In genomic region chr2:119997354-119997753, GRCm38 (mm10) we compare ENCODE assay signal across 26 mouse cellular contexts. TPM values are rescaled to one million over a fixed set of nuclear protein-coding genes. Genes with fewer than 3 reads are reported as not detected.
DNase-seq lines count a peak whose midpoint lies in the region; ATAC-seq and TF ChIP-seq lines count a peak whose summit lies in the region.
"Had no signal": no experiment of that assay in that cellular context is flagged by ENCODE, and none has a peak within 500 bp of the region (broad histone marks: within the 10 kb centered on the region; RNA-seq: fewer than 3 reads in every experiment).

No protein-coding gene starts in this region.

- H3K36me3 ChIP-seq in hindbrain, postnatal 0 days (ENCODE audit: insufficient read depth, low read length), result peaks cover 9% of the 10 kb centered on the region
- H3K36me3 ChIP-seq in hindbrain, embryonic 13.5 days, result peaks cover 27% of the 10 kb centered on the region; the same call in 1 of the 2 replicates
- peaks cover 20% of the 10 kb centered on the region for H3K36me3 ChIP-seq in embryonic facial prominence, embryonic 14.5 days (ENCODE audit: control insufficient read depth, insufficient read depth, low read length)
- no peaks in the 10 kb centered on the region; the same call in 1 of the 2 replicates for H3K36me3 ChIP-seq in small intestine, adult 2 months (ENCODE audit: control insufficient read depth, insufficient read depth, low read length)
- H3K36me3 ChIP-seq: liver, embryonic 12.5 days; stomach, embryonic 15.5 days had no signal

- no peak for DNase-seq in hindbrain, postnatal 0 days (ENCODE audit: low spot score)
- DNase-seq in layer of hippocampus, adult 2 months (ENCODE audit: low spot score in 2 of 2), result no peak
- no peak for DNase-seq in layer of hippocampus, adult 8-10 months (ENCODE audit: low spot score in 2 of 2)
- DNase-seq in embryonic facial prominence, embryonic 14.5 days (ENCODE audit: low spot score), result no peak
- DNase-seq in left cerebral cortex, postnatal 14 days (ENCODE audit: low spot score in 2 of 2), result no peak
- no peak for DNase-seq in Muller cell, postnatal 12 days (ENCODE audit: inconsistent ontology term)
- DNase-seq: adrenal gland, postnatal 36 days; gastrocnemius, postnatal 25 days; heart, postnatal 4 days; kidney, postnatal 4 days; layer of hippocampus, adult 9-11 months; liver, postnatal 0 days; lung, postnatal 36 days; thymus, postnatal 14 days had no signal

- no peaks in the 10 kb centered on the region for H3K9me3 ChIP-seq in hindbrain, postnatal 0 days (ENCODE audit: low read length)
- no peaks in the 10 kb centered on the region for H3K9me3 ChIP-seq in hindbrain, embryonic 13.5 days
- H3K9me3 ChIP-seq in embryonic facial prominence, embryonic 14.5 days (ENCODE audit: control insufficient read depth, low read length), result no peaks in the 10 kb centered on the region
- H3K9me3 ChIP-seq: forebrain, embryonic 13.5 days; limb, embryonic 12.5 days; liver, embryonic 12.5 days; midbrain, embryonic 13.5 days; neural tube, embryonic 13.5 days; stomach, embryonic 15.5 days had no signal

- 92% methylated on average over 4 of the region's 4 CpGs for WGBS in hindbrain, postnatal 0 days
- WGBS in hindbrain, embryonic 13.5 days, result 77% methylated on average over 4 of the region's 4 CpGs
- WGBS in embryonic facial prominence, embryonic 14.5 days, result 83% methylated on average over 4 of the region's 4 CpGs
- 74% methylated on average over 4 of the region's 4 CpGs for WGBS in small intestine, adult 2 months

- H3K4me1 ChIP-seq in hindbrain, postnatal 0 days (ENCODE audit: insufficient read depth, low read length), result no peaks in the 10 kb centered on the region
- 0 out of 2 replicates have a peak, but pooled peaks cover 3% of the 10 kb centered on the region for H3K4me1 ChIP-seq in hindbrain, embryonic 13.5 days (replicated peaks)
- peaks cover 33% of the 10 kb centered on the region for H3K4me1 ChIP-seq in embryonic facial prominence, embryonic 14.5 days (ENCODE audit: control insufficient read depth, insufficient read depth, low read length)
- peaks cover 32% of the 10 kb centered on the region for H3K4me1 ChIP-seq in small intestine, adult 2 months (ENCODE audit: control insufficient read depth, insufficient read depth, insufficient read length, low read length)
- H3K4me1 ChIP-seq: forebrain, embryonic 13.5 days had no signal

- H3K4me2 ChIP-seq in hindbrain, postnatal 0 days (ENCODE audit: low read depth, low read length), result no peak overlapping the region
- H3K4me2 ChIP-seq in hindbrain, embryonic 13.5 days, result no peak overlapping the region
- H3K4me2 ChIP-seq in embryonic facial prominence, embryonic 14.5 days (ENCODE audit: low read depth, low read length), result no peak overlapping the region
- H3K4me2 ChIP-seq: forebrain, embryonic 13.5 days; heart, embryonic 11.5 days; hindbrain, embryonic 14.5 days; limb, embryonic 12.5 days; liver, embryonic 12.5 days; midbrain, embryonic 13.5 days; neural tube, embryonic 13.5 days; stomach, embryonic 15.5 days had no signal

- no peak for TF ChIP-seq CTCF in hindbrain, postnatal 0 days (IDR thresholded peaks at IDR 0.05; ENCODE audit: low read depth)
- no peak for TF ChIP-seq CTCF in layer of hippocampus, adult 2 months (conservative IDR thresholded peaks at IDR 0.05)
- no peak for TF ChIP-seq CTCF in small intestine, adult 2 months (IDR thresholded peaks at IDR 0.05; ENCODE audit: extremely low read depth, insufficient read length, insufficient replicate concordance, low read depth, low read length)

- H3K9ac ChIP-seq in hindbrain, postnatal 0 days (replicated peaks; ENCODE audit: low read length), result no peak overlapping the region
- H3K9ac ChIP-seq in hindbrain, embryonic 13.5 days, result no peak overlapping the region
- H3K9ac ChIP-seq in embryonic facial prominence, embryonic 14.5 days (ENCODE audit: low read depth, low read length), result no peak overlapping the region
- H3K9ac ChIP-seq: forebrain, embryonic 13.5 days; hindbrain, embryonic 14.5 days; limb, embryonic 12.5 days; liver, embryonic 12.5 days; liver, postnatal 0 days; midbrain, embryonic 13.5 days; neural tube, embryonic 13.5 days; stomach, embryonic 15.5 days had no signal

- no peak for ATAC-seq in hindbrain, postnatal 0 days
- ATAC-seq in hindbrain, embryonic 13.5 days (ENCODE audit: low FRiP score), result no peak
- ATAC-seq in embryonic facial prominence, embryonic 14.5 days (ENCODE audit: low read depth), result no peak
- ATAC-seq: forebrain, embryonic 13.5 days; inflammation-experienced regulatory T-cells, adult 6 months; liver, embryonic 12.5 days; liver, postnatal 0 days; midbrain, embryonic 13.5 days had no signal

- H3K4me3 ChIP-seq in hindbrain, postnatal 0 days (ENCODE audit: low read length), result no peak overlapping the region
- H3K4me3 ChIP-seq in hindbrain, embryonic 13.5 days, result no peak overlapping the region
- H3K4me3 ChIP-seq in layer of hippocampus, adult 2 months, result no peak overlapping the region
- no peak overlapping the region for H3K4me3 ChIP-seq in embryonic facial prominence, embryonic 14.5 days (ENCODE audit: low read depth, low read length)
- H3K4me3 ChIP-seq in small intestine, adult 2 months (ENCODE audit: low read depth, low read length), result no peak overlapping the region
- H3K4me3 ChIP-seq: erythroblast, embryonic 14.5 days; forebrain, embryonic 13.5 days; limb, embryonic 12.5 days; liver, embryonic 12.5 days; midbrain, embryonic 13.5 days; neural tube, embryonic 13.5 days; stomach, embryonic 15.5 days had no signal

- no peaks in the 10 kb centered on the region for H3K27me3 ChIP-seq in hindbrain, postnatal 0 days (ENCODE audit: insufficient read depth, low read length)
- no peaks in the 10 kb centered on the region for H3K27me3 ChIP-seq in hindbrain, embryonic 13.5 days
- H3K27me3 ChIP-seq in embryonic facial prominence, embryonic 14.5 days (replicated peaks; ENCODE audit: control insufficient read depth, insufficient read depth, low read length), result no peaks in the 10 kb centered on the region
- no peaks in the 10 kb centered on the region for H3K27me3 ChIP-seq in small intestine, adult 2 months (ENCODE audit: control insufficient read depth, insufficient read depth, low read length)
- H3K27me3 ChIP-seq: forebrain, embryonic 13.5 days; limb, embryonic 12.5 days; liver, embryonic 12.5 days; midbrain, embryonic 13.5 days; neural tube, embryonic 13.5 days; stomach, embryonic 15.5 days had no signal

- TF ChIP-seq POLR2A in small intestine, adult 2 months (IDR thresholded peaks at IDR 0.05; ENCODE audit: low read depth, low read length), result no peak

- peak overlapping the region; percentile 12; the same call in 1 of the 2 replicates for H3K27ac ChIP-seq in hindbrain, postnatal 0 days
- H3K27ac ChIP-seq in hindbrain, embryonic 13.5 days, result no peak overlapping the region
- peak overlapping the region; percentile 29; the same call in 1 of the 2 replicates for H3K27ac ChIP-seq in layer of hippocampus, adult 2 months
- peak overlapping the region; percentile 91 for H3K27ac ChIP-seq in embryonic facial prominence, embryonic 14.5 days (replicated peaks; ENCODE audit: low read depth, low read length)
- 0 out of 2 replicates have a peak overlapping the region, but pooled peaks have one; percentile 19 for H3K27ac ChIP-seq in small intestine, adult 2 months (ENCODE audit: insufficient read depth, low read depth, low read length)
- H3K27ac ChIP-seq: forebrain, embryonic 13.5 days; hindbrain, embryonic 14.5 days; liver, embryonic 12.5 days; midbrain, embryonic 13.5 days; neural tube, embryonic 13.5 days; stomach, embryonic 15.5 days had no signal

- intact Hi-C loops in left cerebral cortex, postnatal 14 days (cut with DNase I), result no loop called here

RNA-seq across cellular contexts. Expression of gene Mapkbp1, which starts 24.9 kb away (rescaled TPM):
- 41.3 and 41.4 TPM in 2 replicates for total RNA-seq in hindbrain, postnatal 0 days (2014; rRNA removed)
- polyA plus RNA-seq in hindbrain, postnatal 0 days (2015; fragmentation: Nextera tagmentation; extraction: Ambion mirVana), result 5.3 and 5.5 TPM in 2 replicates
- polyA plus RNA-seq in hindbrain, embryonic 13.5 days (2015; fragmentation: Nextera tagmentation; extraction: Ambion mirVana), result 4.9 and 6.2 TPM in 2 replicates
- total RNA-seq in layer of hippocampus, adult 2 months (2021), result 10 to 100 TPM; 43.7 to 45.6 TPM
- 10 to 100 TPM; 38.0 to 56.3 (median 47.2) TPM for total RNA-seq in layer of hippocampus, adult 8-10 months (2022)
- polyA plus RNA-seq in embryonic facial prominence, embryonic 14.5 days (2014; fragmentation: Nextera tagmentation; extraction: Ambion mirVana), result 4.0 and 4.7 TPM in 2 replicates
- polyA plus RNA-seq in small intestine, adult 2 months (2012; rRNA removed), result 3.6 and 15.9 TPM in 2 replicates
- 10 to 100 TPM; 61.2 to 65.9 TPM for total RNA-seq in left cerebral cortex, postnatal 14 days (2021)

RNA-seq across cellular contexts. Expression of gene Jmjd7, which starts 29.9 kb away (rescaled TPM):
- total RNA-seq in hindbrain, postnatal 0 days (2014; rRNA removed), result 16.3 and 18.7 TPM in 2 replicates
- polyA plus RNA-seq in hindbrain, postnatal 0 days (2015; fragmentation: Nextera tagmentation; extraction: Ambion mirVana), result 20.0 and 20.3 TPM in 2 replicates
- 23.5 and 25.9 TPM in 2 replicates for polyA plus RNA-seq in hindbrain, embryonic 13.5 days (2015; fragmentation: Nextera tagmentation; extraction: Ambion mirVana)
- total RNA-seq in layer of hippocampus, adult 2 months (2021), result 1 to 10 TPM; 5.5 to 6.6 TPM
- total RNA-seq in layer of hippocampus, adult 8-10 months (2022), result 1 to 10 TPM; 3.6 to 5.7 (median 4.2) TPM
- 14.4 and 19.2 TPM in 2 replicates for polyA plus RNA-seq in embryonic facial prominence, embryonic 14.5 days (2014; fragmentation: Nextera tagmentation; extraction: Ambion mirVana)
- polyA plus RNA-seq in small intestine, adult 2 months (2012; rRNA removed), result 1.3 and 6.8 TPM in 2 replicates
- 1 to 10 TPM; 4.0 to 5.0 TPM for total RNA-seq in left cerebral cortex, postnatal 14 days (2021)

RNA-seq across cellular contexts. Expression of gene Gm28042, which starts 29.9 kb away (rescaled TPM):
- 2.9 and 6.8 TPM in 2 replicates for total RNA-seq in hindbrain, postnatal 0 days (2014; rRNA removed)
- 1.3 and 1.8 TPM in 2 replicates for polyA plus RNA-seq in hindbrain, postnatal 0 days (2015; fragmentation: Nextera tagmentation; extraction: Ambion mirVana)
- polyA plus RNA-seq in hindbrain, embryonic 13.5 days (2015; fragmentation: Nextera tagmentation; extraction: Ambion mirVana), result 5.2 and 5.6 TPM in 2 replicates
- total RNA-seq in layer of hippocampus, adult 2 months (2021), result 1 to 10 TPM; 1.1 to 2.4 TPM
- 1 to 10 TPM; 1.9 to 7.8 (median 3.4) TPM for total RNA-seq in layer of hippocampus, adult 8-10 months (2022)
- 2.5 and 2.9 TPM in 2 replicates for polyA plus RNA-seq in embryonic facial prominence, embryonic 14.5 days (2014; fragmentation: Nextera tagmentation; extraction: Ambion mirVana)
- 1.1 and 2.8 TPM in 2 replicates for polyA plus RNA-seq in small intestine, adult 2 months (2012; rRNA removed)
- total RNA-seq in left cerebral cortex, postnatal 14 days (2021), result 1 to 10 TPM; 1.0 to 1.2 TPM

RNA-seq across cellular contexts. Expression of gene Pla2g4b, which starts 35.9 kb away (rescaled TPM):
- total RNA-seq in hindbrain, postnatal 0 days (2014; rRNA removed), result 5.5 and 12.3 TPM in 2 replicates
- 0.30 and 0.33 TPM in 2 replicates for polyA plus RNA-seq in hindbrain, postnatal 0 days (2015; fragmentation: Nextera tagmentation; extraction: Ambion mirVana)
- 3.7 and 4.1 TPM in 2 replicates for polyA plus RNA-seq in hindbrain, embryonic 13.5 days (2015; fragmentation: Nextera tagmentation; extraction: Ambion mirVana)
- 1 to 10 TPM; 3.8 to 6.4 TPM for total RNA-seq in layer of hippocampus, adult 2 months (2021)
- 1 to 10 TPM; 1.4 to 5.6 (median 3.5) TPM for total RNA-seq in layer of hippocampus, adult 8-10 months (2022)
- 1.8 and 2.1 TPM in 2 replicates for polyA plus RNA-seq in embryonic facial prominence, embryonic 14.5 days (2014; fragmentation: Nextera tagmentation; extraction: Ambion mirVana)
- 0.74 and 3.3 TPM in 2 replicates for polyA plus RNA-seq in small intestine, adult 2 months (2012; rRNA removed)
- 1 to 10 TPM; 2.4 to 4.2 TPM for total RNA-seq in left cerebral cortex, postnatal 14 days (2021)
